Mouse (Mus musculus) liver, embryonic 14.5 days (tissue): ENCODE results near the gene Msmp.

Source experiments
- CTCF ChIP-seq: IDR thresholded peaks from 2 replicates; pipeline ENCODE4 v1.5.1; 2016; ENCODE audit warnings: antibody characterized with exemption, low read depth, control low read depth
- EP300 ChIP-seq: IDR thresholded peaks from 2 replicates; pipeline ENCODE4 v1.6.1; 2016; ENCODE audit warnings: antibody characterized with exemption, low read depth

GRCm38 (mm10) chr4:43563601-43563875, 20.8 kb downstream of the Msmp start:
- no peak for TF ChIP-seq CTCF
- no peak for TF ChIP-seq EP300
